Mouse (Mus musculus) monocyte, adult 5-6 weeks (primary cell): ENCODE data around the gene Podn. TPM values are rescaled to one million over a fixed set of nuclear protein-coding genes. Genes with fewer than 3 reads are reported as not detected.

ENCODE experiments used
- ATAC-seq: fragments of 153-309, 156-312 bp; replicated peaks from 2 replicates; pipeline ENCODE4 v1.8.0; 2017; ENCODE audit warnings: mild to moderate bottlenecking; ENCODE audit not compliant: low TSS enrichment, insufficient number of reproducible peaks, severe bottlenecking, poor library complexity, low FRiP score
- total RNA-seq: library from RNA; stranded (forward); fragments of 200-1000, 200-491, 200-594 nt; gene quantifications from 3 replicates; pipeline ENCODE4 v1.2.3, GENCODE M21; 2017

The Podn gene
- total RNA-seq, 1 experiment from 2014 or later: not detected

DNA sequence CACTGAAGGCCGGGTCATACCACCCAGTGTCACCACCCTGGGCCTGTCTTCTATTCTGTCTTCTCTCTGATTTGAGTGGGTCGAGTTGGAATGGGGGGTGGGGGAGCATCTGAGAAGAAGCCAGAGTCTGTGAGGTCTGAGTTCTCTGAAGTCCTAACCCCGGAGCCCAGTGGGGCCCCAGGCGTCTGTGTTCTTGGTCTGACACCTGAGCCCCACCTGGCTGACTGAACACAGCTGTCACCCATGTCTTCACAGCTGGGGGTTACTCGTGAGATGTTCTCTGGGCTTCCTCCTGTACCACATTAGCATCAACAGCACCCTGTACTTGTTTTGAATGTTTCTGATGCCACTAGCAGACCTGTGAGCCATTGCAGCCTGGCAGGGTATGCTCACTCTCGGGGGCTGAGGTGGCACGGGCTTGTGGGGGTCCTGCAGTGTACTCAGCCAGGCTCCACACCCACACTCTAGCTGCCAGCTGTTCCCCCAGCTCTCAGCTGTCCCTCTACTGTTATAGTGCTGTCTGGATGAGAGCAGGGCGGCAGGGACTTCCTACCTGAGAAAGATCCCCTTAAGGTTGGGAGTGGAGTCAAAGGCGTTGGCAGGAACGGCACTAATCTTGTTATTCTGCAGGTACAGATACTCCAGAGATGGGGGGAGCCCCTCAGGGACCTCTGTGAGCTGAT lies 77.9 kb downstream of the Podn start:
- no peak for ATAC-seq

DNA sequence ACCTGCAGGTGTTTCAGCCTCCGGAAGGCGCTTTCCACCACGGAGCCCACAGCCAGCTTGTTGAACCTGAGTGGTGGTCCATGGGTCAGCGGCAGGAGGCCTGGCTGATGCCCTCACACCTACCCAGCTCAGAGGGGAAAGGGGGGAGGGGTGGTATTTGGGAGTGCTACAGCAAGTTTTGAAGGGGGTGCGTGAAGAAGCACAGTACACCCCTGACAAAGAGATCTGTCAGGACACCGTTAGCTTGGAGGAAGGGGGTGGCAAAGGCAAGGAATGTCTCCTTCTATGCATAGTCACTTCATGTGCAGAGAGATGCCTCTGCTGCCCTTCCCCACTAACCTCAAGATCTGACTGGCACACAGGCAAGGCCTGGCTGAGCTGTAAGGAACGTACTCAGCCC lies 78.4 kb downstream of the Podn start:
- ATAC-seq: no peak

DNA sequence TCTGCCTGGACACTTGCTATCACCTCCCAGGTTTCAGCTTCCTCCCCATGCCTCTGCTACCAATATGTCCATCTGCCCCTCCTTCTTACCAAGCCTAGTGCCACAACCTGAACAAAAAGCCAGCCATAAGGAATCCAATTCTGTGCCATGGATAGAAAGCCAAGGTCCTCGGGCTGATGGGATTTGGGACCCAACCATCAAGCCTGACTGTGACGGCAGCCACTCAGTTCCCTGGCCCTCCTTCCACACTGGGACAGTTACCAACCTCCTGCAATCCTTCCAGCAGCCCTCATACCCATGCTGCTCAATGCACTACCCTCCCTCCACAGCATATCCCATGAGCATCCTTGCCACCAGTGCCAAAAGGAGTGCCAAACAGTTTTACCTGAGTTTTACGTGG lies 79.9 kb downstream of the Podn start:
- no peak for ATAC-seq

- ATAC-seq: no peak
Observed at GRCm38 (mm10) chr4:108015067-108015765, 81.0 kb downstream of the Podn start.

DNA sequence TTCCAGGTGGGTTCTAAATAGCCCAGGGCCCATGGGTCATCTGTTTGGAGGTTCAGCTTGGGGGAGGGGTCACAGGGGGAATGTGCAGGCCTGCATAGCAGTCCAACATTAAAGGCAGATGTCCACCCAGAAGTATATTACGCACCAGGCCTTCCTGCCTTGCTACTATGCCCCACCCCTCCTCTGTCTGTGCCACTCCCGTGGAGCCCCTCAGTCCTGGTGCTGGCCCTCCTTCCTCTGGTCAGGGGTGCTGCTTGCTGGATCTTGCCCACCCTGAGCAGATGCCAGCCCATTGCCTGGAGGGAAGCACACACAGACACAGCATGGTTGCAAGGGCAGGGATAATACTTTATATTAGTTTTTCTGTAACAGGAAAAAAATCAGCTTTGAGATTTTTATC lies 81.8 kb downstream of the Podn start:
- ATAC-seq: no peak

GRCm38 (mm10) chr4:108008541-108008940 lies 87.7 kb downstream of the Podn start:
- no peak for ATAC-seq

DNA sequence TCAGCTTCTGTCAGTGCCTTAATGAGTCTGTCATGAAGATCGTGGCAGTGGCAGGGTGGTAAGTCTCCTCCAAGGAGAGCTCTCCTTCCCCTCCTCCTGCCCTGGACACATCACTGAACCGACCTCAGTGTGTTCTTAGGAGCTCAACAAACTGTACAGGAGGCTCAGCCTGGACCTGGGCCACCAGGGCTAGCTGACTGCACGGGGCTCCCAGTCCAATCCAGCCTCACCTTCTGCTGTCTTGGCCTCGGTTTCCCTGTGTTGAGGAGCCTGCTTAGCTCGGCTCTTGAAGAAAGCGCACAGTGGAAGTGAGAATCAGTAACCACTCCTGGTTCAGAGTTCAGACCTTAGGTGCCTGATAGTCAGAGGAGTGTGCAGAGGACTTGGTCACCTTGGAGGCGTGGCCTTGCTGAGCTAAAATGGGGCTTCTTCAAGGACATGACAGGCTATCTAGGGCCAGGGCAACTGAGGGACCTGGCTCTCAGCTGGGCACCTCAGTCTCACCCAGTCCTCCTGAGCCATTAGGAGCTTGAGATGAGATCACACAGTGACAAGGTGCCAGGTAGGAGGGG lies 88.6 kb downstream of the Podn start:
- ATAC-seq: no peak

- ATAC-seq: no peak
Observed at GRCm38 (mm10) chr4:108005328-108005727, 90.9 kb downstream of the Podn start.

DNA sequence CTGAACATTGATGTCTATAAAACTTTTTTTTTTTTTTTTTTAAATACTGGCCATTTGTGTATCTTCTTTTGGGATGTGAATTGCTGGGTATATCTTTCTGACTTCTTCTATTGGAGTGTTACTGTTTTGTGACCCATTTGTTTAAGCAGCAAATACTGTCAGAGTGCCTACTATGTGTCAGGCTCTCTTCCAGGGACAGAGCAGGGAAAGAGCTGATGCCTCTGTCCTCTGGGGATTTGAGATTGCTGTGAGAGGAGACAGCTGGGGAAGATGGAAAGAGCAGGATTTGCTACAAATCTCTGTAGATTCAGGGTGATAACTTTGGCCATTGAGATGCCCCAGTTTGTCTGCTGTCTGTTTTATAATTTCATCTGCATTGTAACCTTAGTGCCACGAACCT lies 96.9 kb downstream of the Podn start:
- no peak for ATAC-seq

DNA sequence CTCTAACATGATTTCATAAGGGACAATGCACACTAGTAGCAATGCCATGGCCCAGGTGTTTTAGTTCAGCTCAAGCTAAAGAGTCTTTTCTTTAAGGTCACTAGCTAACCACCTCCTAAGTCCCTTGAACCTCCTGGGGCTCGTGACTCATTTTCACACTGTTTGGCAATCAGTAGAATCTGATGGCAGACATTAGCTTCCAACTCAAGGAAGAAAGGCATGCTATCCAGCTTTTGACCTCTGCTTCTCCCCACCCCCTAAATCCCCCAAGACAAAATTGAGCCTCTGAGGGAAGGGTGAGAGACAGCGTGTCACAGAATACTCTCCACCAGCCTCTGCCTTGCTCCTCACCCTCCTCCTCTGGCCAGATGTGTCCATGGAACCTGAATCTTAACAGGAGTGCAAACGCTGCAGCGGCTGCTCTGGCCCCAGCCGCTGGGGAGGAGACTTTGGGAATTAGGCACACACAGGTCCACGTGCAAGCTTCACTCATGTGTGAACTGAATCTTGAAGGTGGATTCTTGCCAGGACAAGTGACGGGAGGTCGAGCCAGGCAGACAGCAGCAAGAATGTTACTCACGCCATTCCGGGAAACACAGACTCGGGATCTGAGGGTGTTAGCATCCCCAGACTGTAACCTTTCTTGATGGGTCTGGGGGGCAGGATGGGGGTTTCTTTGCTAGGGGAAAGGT lies 97.5 kb downstream of the Podn start:
- no peak for ATAC-seq

- no peak for ATAC-seq
Observed at GRCm38 (mm10) chr4:107996418-107996986, 99.7 kb downstream of the Podn start.

DNA sequence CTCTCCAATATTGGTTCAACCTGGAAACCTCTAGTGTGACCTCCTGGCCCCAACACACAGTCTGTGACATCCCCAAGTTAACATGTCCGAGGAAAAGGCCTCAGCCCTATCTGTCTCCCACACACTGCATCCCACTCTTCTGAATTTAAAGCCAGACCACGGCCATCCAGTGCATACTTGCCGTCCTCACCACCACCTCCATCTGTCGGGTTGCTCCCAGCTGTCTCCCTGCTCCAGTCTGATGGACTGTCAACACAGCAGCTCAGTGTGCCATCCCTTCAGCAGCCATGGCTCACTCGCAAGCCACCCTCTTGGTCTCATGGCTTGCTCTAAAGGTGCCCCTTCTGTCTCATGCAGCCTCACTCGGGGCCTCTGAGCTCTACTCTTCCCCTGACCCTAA lies 100.5 kb downstream of the Podn start:
- ATAC-seq: no peak

GRCm38 (mm10) chr4:107995011-107995410 lies 101.2 kb downstream of the Podn start:
- no peak for ATAC-seq

DNA sequence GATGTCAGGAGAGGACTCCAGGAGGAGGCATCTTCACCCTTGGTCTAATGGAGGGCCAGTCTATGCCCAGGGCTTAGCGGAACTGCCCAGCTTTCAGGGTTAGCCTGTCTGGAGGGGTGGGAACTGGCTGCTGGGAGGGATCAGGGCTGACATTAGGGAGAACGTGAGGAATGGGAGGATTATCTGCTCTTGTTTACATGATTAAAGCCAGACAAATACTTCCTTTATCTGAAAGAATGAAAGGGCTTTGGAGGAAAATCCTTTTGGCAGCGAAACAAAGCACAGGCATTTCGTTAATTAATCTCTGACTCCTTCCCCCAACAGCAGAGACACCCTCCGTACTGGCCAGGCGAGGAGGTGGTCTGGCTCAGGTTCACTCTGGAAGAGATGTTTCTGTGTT lies 104.4 kb downstream of the Podn start:
- ATAC-seq: no peak

DNA sequence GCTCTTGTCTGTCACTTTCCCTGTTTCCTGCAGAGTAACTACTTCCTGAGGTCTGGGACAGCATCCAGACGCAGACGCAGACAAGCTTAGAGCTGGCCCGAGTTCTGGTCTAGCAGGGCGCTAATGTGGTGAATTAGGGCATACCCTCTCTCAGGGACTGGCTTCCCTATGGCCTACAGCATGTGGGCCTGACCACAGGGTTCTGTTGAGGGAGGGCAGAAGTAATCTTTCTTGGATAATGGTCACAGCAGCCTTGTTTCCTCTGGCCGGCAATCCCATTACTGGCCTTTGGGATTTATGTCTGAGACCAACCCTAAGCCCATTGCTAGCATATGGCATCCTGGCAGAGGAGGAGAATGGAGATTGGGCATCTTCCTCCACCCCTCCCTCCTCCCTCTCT lies 105.4 kb downstream of the Podn start:
- no peak for ATAC-seq

DNA sequence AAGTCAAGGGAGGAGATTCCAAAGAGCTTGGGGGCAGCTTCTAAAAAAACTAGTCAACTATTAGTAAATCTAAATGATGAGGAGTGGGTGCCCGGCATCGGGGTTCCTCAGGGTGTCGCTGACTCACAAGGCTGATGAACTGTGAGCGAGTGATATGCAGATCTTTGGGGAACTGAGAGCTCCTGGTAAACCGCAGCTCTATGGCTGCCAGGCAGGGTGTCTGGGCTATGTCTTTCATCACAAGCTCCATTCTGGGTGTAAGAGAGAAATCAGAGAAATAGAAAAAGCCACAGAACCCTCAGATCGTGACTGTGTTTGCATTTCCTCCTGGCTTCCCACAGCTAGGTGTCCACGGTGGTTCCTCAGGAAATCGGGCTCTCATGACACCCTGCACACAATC lies 107.3 kb downstream of the Podn start:
- peak; percentile 96 for ATAC-seq

DNA sequence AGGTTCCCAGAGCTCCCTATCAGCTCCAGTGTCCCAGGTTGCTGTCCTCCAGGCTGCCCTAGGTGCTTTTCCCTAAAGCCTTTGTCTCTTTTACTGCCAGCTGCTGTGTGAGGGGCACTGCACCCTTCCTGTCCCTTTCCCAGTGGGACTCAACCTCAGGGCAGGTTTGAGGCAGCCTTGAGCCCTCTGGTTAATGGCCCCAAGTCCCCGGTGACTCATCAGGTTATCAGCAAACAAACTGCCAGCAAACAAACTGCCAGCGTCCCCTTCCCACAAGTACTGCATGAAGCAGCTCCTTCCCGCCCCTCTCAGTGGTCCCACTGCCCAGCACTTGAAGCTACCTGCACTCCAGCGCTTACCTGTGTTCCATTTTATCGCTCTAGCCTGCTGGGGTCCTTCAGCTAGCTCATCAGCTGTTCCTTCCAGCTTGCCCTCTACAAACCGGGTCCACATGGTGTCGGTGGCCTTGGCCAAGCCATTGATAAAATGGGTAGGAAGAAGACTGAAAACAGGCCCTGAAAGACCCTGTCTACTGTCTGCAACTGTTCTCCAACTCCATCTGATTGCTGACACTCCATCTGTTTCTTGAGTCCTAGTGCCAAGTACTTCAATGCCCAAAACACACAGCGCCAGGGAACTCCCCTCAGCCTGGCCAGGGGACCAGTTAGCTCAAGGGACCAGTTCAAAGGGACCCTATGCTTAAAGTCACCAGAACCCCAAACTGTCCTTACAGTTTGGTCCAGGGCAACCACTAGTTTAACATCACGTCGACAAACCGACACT lies 109.7 kb downstream of the Podn start:
- ATAC-seq: no peak

DNA sequence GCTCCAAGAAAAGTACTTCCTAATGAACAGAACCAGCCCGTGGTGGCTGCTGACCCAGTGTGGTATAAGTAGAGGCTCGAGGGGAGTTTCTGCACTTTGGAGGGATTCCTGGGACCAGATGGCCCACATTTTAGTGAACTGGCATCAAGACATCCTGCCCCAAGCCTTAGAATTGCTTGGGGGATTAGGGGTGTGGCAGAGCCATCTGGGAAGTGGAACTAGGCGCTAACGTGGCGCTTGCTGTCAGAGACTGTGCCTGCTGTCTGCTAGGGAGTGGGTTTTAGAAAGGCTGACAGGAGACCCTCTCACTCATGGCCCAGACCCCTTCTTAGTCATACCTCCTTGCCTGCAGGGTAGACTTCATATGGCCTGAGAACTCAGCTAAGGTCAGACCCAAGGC lies 110.4 kb downstream of the Podn start:
- ATAC-seq: no peak
